Mouse (Mus musculus): ENCODE data around the gene Faah. TPM values are rescaled to one million over a fixed set of nuclear protein-coding genes. Genes with fewer than 3 reads are reported as not detected.

Faah gene
- polyA plus RNA-seq, 1 experiment from 2014 or later, result 1.2 TPM

Other genes with a start within 250 kb of the Faah start
- gene Tex38, start 236.9 kb downstream of the Faah start, polyA plus RNA-seq (2014; fragmentation: Nextera tagmentation; extraction: Ambion mirVana), result 0.81 TPM in 1 of 2 replicates, not detected in the other
- 48.2 and 49.2 TPM in 2 replicates for gene Atpaf1, start 233.1 kb downstream of the Faah start, polyA plus RNA-seq (2014; fragmentation: Nextera tagmentation; extraction: Ambion mirVana)
- gene Mob3c, start 189.8 kb downstream of the Faah start, polyA plus RNA-seq (2014; fragmentation: Nextera tagmentation; extraction: Ambion mirVana), result 3.1 and 5.0 TPM in 2 replicates
- 21.9 and 25.8 TPM in 2 replicates for gene Mknk1, start 178.7 kb downstream of the Faah start, polyA plus RNA-seq (2014; fragmentation: Nextera tagmentation; extraction: Ambion mirVana)
- not detected in 2 replicates for gene Kncn, start 133.5 kb downstream of the Faah start, polyA plus RNA-seq (2014; fragmentation: Nextera tagmentation; extraction: Ambion mirVana)
- not detected in 2 replicates for gene 6430628N08Rik, start 127.3 kb downstream of the Faah start, polyA plus RNA-seq (2014; fragmentation: Nextera tagmentation; extraction: Ambion mirVana)
- gene Dmbx1, start 78.0 kb downstream of the Faah start, polyA plus RNA-seq (2014; fragmentation: Nextera tagmentation; extraction: Ambion mirVana), result 0.35 and 0.48 TPM in 2 replicates
- 16.4 and 17.4 TPM in 2 replicates for gene Nsun4, start 36.0 kb upstream of the Faah start, polyA plus RNA-seq (2014; fragmentation: Nextera tagmentation; extraction: Ambion mirVana)
- gene Uqcrh, start 57.1 kb upstream of the Faah start, polyA plus RNA-seq (2014; fragmentation: Nextera tagmentation; extraction: Ambion mirVana), result 385 TPM in 2 replicates
- 70.1 and 71.4 TPM in 2 replicates for gene Lrrc41, start 57.3 kb upstream of the Faah start, polyA plus RNA-seq (2014; fragmentation: Nextera tagmentation; extraction: Ambion mirVana)
- 79.1 and 79.2 TPM in 2 replicates for gene Rad54l, start 105.8 kb upstream of the Faah start, polyA plus RNA-seq (2014; fragmentation: Nextera tagmentation; extraction: Ambion mirVana)
- gene Pomgnt1, start 105.9 kb upstream of the Faah start, polyA plus RNA-seq (2014; fragmentation: Nextera tagmentation; extraction: Ambion mirVana), result 54.9 and 58.8 TPM in 2 replicates
- gene Lurap1, start 133.4 kb upstream of the Faah start, polyA plus RNA-seq (2014; fragmentation: Nextera tagmentation; extraction: Ambion mirVana), result 2.3 and 2.8 TPM in 2 replicates
- gene Tspan1, start 149.7 kb upstream of the Faah start, polyA plus RNA-seq (2014; fragmentation: Nextera tagmentation; extraction: Ambion mirVana), result 0.19 TPM in 1 of 2 replicates, not detected in the other
- gene 1700042G07Rik, start 155.4 kb upstream of the Faah start, polyA plus RNA-seq (2014; fragmentation: Nextera tagmentation; extraction: Ambion mirVana), result not detected in 2 replicates
- gene Gm49337, start 155.5 kb upstream of the Faah start, polyA plus RNA-seq (2014; fragmentation: Nextera tagmentation; extraction: Ambion mirVana), result not detected in 2 replicates
- 58.0 and 71.4 TPM in 2 replicates for gene Pik3r3, start 203.7 kb upstream of the Faah start, polyA plus RNA-seq (2014; fragmentation: Nextera tagmentation; extraction: Ambion mirVana)

Data from forebrain, embryonic 11.5 days (tissue).